Mouse (Mus musculus) regulatory T cell (primary cell): Measurements from ENCODE around the gene Mlh3.

ENCODE experiments used
- in situ Hi-C: fragments of 300-600 bp; cut with MboI, MseI; formaldehyde crosslinking; loops from one replicate; pipeline ENCODE4 v1.15.1; 2025; ENCODE audit warnings: high pct_unique_total_duplicates

Gene Mlh3

GRCm38 (mm10) chr12:85194623-85195018 lies 75.8 kb downstream of the Mlh3 start:
- in situ Hi-C loops, result no loop called here

- in situ Hi-C loops, result no loop called here
Measured at GRCm38 (mm10) chr12:85193923-85194622, 76.3 kb downstream of the Mlh3 start.

- in situ Hi-C loops, result no loop called here
Measured at GRCm38 (mm10) chr12:85193146-85193545, 77.3 kb downstream of the Mlh3 start.

GRCm38 (mm10) chr12:85192461-85193108 lies 77.8 kb downstream of the Mlh3 start:
- in situ Hi-C loops, result no loop called here

GRCm38 (mm10) chr12:85190290-85190689 lies 80.1 kb downstream of the Mlh3 start:
- in situ Hi-C loops, result no loop called here

GRCm38 (mm10) chr12:85186361-85186760 lies 84.0 kb downstream of the Mlh3 start:
- in situ Hi-C loops, result no loop called here

GRCm38 (mm10) chr12:85185810-85186209 lies 84.6 kb downstream of the Mlh3 start:
- in situ Hi-C loops, result no loop called here
